Mouse (Mus musculus) erythroblast, embryonic 14.5 days (primary cell): ENCODE measurements around the gene Fam129a.

ENCODE experiments used
- GATA1 ChIP-seq: IDR thresholded peaks from 2 replicates; pipeline ENCODE4 v1.6.1; 2012; ENCODE audit warnings: low read length, inconsistent platforms, mixed read lengths
- TAL1 ChIP-seq: IDR thresholded peaks from 3 replicates; pipeline ENCODE4 v1.6.1; 2012; ENCODE audit warnings: low read length, inconsistent platforms, mixed read lengths

DNA sequence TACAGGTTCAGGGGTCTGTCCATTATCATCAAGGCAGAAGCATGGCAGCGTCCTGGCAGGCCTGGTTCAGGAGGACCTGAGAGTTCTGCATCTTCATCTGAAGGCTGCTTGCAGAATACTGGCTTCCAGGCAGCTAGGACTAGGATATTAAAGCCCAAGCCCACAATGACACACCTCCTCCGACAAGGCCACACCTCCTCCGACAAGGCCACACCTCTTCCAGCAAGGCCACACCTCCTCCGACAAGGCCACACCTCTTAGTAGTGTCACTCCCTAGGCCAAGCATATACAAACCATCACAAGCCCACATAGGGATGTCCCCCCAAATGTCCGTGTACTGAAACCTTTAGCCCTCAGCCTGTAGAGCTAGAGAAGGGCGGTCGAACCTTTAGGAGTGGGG is 2.3 kb upstream of the Fam129a start:
- TF ChIP-seq TAL1 (no peak), GATA1 (no peak)
